Mouse (Mus musculus) heart, postnatal 25 days (tissue): Measurements from ENCODE around the gene C2cd5. TPM values are rescaled to one million over a fixed set of nuclear protein-coding genes. Genes with fewer than 3 reads are reported as not detected.

Source experiments
- total RNA-seq, 2 experiments: library from RNA; stranded (reverse); gene quantifications; 2 replicates each; pipeline ENCODE4 v1.2.3; 2021

C2cd5 gene
- total RNA-seq, 2 experiments from 2014 or later: 15.4 to 16.7 TPM

Other genes with a start within 250 kb of the C2cd5 start
- under 1 TPM; 0.20 to 0.31 TPM for gene St8sia1, start 135.7 kb downstream of the C2cd5 start, total RNA-seq
- 10 to 100 TPM; 23.1 to 26.1 TPM for gene Etnk1, start 67.1 kb upstream of the C2cd5 start, total RNA-seq